Mouse (Mus musculus): ENCODE results near the gene Ufc1. TPM values are rescaled to one million over a fixed set of nuclear protein-coding genes. Genes with fewer than 3 reads are reported as not detected.
A peak's percentile ranks its signal among the peaks of the same experiment; 100 is the strongest.

The Ufc1 gene
- polyA plus RNA-seq, 1 experiment from 2014 or later, result 103 TPM

DNA sequence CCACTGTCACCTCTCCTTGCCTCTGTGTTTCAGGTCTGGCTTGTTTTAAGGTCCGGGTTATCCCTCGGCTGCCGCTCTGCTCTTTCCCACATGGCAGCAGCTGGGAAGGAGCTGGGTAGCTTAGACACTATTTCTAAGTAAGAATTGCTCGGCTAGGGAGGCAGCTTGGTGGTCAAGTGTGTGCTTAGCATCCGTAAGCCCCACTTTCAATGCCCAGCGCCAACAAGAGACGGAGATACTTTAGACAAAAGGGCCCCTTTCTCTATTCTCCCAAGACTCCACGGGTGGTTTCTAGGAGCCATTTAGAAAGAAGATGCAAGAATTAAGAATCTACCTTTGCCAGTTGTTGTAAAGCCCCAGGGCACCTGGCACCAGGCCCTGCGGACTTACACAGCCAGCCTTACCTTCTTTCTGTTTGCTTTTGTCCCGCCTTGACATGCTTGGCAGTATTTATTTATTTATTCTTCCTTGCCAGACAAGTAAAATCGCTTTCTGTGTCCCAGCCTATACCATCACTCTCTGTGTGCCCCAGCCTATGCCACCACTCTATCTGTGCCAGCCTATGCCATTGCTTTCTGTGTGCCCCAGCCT is 19.6 kb downstream of the Ufc1 start:
- H3K27ac ChIP-seq (ENCODE audit: low read length), result no peak overlapping the region
- peaks cover 14% of the 10 kb centered on the region for H3K4me1 ChIP-seq (ENCODE audit: control insufficient read depth, insufficient read depth, low read length)
- peaks cover 37% of the 10 kb centered on the region for H3K36me3 ChIP-seq (ENCODE audit: control insufficient read depth, insufficient read depth, low read length)
- H3K4me2 ChIP-seq (ENCODE audit: low read depth, low read length), result no peak overlapping the region
- no peak for ATAC-seq
- H3K9ac ChIP-seq (ENCODE audit: low read depth, low read length), result no peak overlapping the region
- H3K27me3 ChIP-seq (replicated peaks; ENCODE audit: control insufficient read depth, insufficient read depth, low read length), result no peaks in the 10 kb centered on the region
- H3K9me3 ChIP-seq (ENCODE audit: control insufficient read depth, low read length), result no peaks in the 10 kb centered on the region
- no peak overlapping the region for H3K4me3 ChIP-seq (ENCODE audit: low read length)
- 82% methylated on average over 11 of the region's 11 CpGs for WGBS

DNA sequence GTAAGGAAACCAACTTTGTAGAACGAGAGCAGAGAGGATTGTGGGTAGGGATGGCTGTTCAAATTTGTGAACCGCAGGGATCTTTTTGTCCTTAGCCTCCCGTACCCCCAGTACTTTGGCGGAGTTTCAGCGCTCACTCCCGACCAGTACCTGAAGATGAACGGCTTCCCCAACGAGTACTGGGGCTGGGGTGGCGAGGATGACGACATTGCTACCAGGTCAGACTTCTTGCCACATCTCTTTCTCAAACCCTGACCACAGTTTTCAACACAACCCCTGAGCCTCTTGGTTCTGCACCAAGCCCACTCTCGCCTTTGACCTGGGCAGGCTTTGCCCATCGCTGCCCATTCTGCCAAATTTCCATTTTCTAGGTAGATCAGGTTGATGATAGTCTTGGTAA is 20.7 kb downstream of the Ufc1 start:
- Histone ChIP-seq H3K27me3 (replicated peaks; ENCODE audit: control insufficient read depth, insufficient read depth, low read length) (no peaks in the 10 kb centered on the region), H3K9ac (ENCODE audit: low read depth, low read length) (no peak overlapping the region), H3K36me3 (ENCODE audit: control insufficient read depth, insufficient read depth, low read length) (peaks cover 37% of the 10 kb centered on the region), H3K4me3 (ENCODE audit: low read length) (no peak overlapping the region), H3K27ac (ENCODE audit: low read length) (no peak overlapping the region), H3K4me2 (ENCODE audit: low read depth, low read length) (no peak overlapping the region), H3K4me1 (ENCODE audit: control insufficient read depth, insufficient read depth, low read length) (peaks cover 9% of the 10 kb centered on the region), H3K9me3 (ENCODE audit: control insufficient read depth, low read length) (no peaks in the 10 kb centered on the region)
- no peak for ATAC-seq
- 93% methylated on average over 12 of the region's 12 CpGs for WGBS

DNA sequence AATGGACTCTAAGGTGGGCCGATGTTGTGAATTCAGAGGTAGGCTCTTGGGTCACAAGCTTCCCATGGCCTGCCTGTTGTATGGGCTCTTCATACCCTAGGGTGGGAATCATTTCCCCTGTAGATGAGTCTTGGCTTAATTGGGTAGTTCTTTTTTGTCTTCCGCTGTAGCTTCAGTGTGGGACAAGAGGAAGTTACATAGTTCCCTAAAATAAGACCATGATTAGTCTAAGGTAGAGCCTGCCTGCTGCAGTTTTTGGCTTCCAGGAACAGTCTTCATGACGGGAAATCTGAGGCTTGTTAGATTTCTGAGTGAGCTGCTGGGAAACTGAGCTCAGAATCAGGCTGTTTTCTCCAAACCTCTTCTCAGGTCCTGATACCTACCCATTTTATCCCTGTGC is 22.7 kb downstream of the Ufc1 start:
- Histone ChIP-seq H3K9me3 (ENCODE audit: control insufficient read depth, low read length) (no peaks in the 10 kb centered on the region), H3K4me1 (ENCODE audit: control insufficient read depth, insufficient read depth, low read length) (peaks cover 9% of the 10 kb centered on the region), H3K36me3 (ENCODE audit: control insufficient read depth, insufficient read depth, low read length) (peaks cover 30% of the 10 kb centered on the region), H3K27ac (ENCODE audit: low read length) (no peak overlapping the region), H3K27me3 (replicated peaks; ENCODE audit: control insufficient read depth, insufficient read depth, low read length) (no peaks in the 10 kb centered on the region), H3K9ac (ENCODE audit: low read depth, low read length) (no peak overlapping the region), H3K4me3 (ENCODE audit: low read length) (no peak overlapping the region), H3K4me2 (ENCODE audit: low read depth, low read length) (no peak overlapping the region)
- ATAC-seq, result no peak
- 91% methylated on average over 3 of the region's 3 CpGs for WGBS

DNA sequence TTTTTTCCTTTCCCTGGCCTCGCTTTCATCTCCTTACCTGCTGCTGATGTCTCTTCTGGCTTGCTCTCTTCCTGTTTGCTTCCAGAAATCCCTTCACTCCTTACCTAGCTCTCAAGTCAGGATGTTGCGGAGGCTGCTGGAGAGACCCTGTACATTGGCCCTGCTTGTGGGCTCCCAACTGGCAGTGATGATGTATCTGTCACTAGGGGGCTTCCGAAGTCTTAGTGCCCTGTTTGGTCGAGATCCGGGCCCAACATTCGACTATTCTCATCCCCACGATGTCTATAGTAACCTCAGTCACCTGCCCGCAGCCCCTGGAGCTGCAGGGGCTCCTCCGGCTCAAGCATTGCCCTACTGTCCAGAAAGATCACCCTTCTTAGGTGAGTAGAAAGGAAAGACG is 23.2 kb downstream of the Ufc1 start:
- ATAC-seq, result no peak
- WGBS, result 68% methylated on average over 10 of the region's 10 CpGs
- no peak overlapping the region for H3K27ac ChIP-seq (ENCODE audit: low read length)
- peak overlapping the region; percentile 93; the same call in 1 of the 2 replicates for H3K4me2 ChIP-seq (ENCODE audit: low read depth, low read length)
- H3K4me1 ChIP-seq (ENCODE audit: control insufficient read depth, insufficient read depth, low read length), result peaks cover 9% of the 10 kb centered on the region
- H3K27me3 ChIP-seq (replicated peaks; ENCODE audit: control insufficient read depth, insufficient read depth, low read length), result no peaks in the 10 kb centered on the region
- H3K4me3 ChIP-seq (ENCODE audit: low read length), result no peak overlapping the region
- H3K36me3 ChIP-seq (ENCODE audit: control insufficient read depth, insufficient read depth, low read length), result peaks cover 25% of the 10 kb centered on the region
- no peaks in the 10 kb centered on the region for H3K9me3 ChIP-seq (ENCODE audit: control insufficient read depth, low read length)
- H3K9ac ChIP-seq (ENCODE audit: low read depth, low read length), result no peak overlapping the region

DNA sequence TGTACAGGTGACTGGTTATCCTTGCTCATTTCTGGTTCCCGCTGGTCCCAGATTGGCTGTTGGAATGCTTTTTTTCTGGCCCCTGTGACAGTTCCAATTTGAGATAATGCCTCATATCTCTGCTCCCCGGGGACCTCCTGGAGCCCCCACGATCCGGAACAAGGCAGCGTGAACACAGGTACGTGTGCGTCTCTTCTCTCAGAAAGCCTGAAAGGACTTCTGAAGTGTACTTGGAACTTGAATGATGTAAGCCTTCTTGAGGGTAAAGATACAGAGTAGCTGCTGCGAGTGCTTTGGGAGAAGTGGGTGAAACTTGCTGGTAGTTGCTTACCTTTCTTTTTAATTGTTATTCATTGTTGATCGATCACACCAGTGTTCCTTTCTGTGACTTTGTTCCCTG is 23.6 kb downstream of the Ufc1 start:
- peaks cover 9% of the 10 kb centered on the region for H3K4me1 ChIP-seq (ENCODE audit: control insufficient read depth, insufficient read depth, low read length)
- no peak overlapping the region for H3K27ac ChIP-seq (ENCODE audit: low read length)
- 38% methylated on average over 9 of the region's 9 CpGs for WGBS
- peaks cover 22% of the 10 kb centered on the region for H3K36me3 ChIP-seq (ENCODE audit: control insufficient read depth, insufficient read depth, low read length)
- ATAC-seq, result no peak
- no peaks in the 10 kb centered on the region for H3K27me3 ChIP-seq (replicated peaks; ENCODE audit: control insufficient read depth, insufficient read depth, low read length)
- H3K9me3 ChIP-seq (ENCODE audit: control insufficient read depth, low read length), result no peaks in the 10 kb centered on the region
- H3K4me2 ChIP-seq (ENCODE audit: low read depth, low read length), result peak overlapping the region; percentile 93
- peak overlapping the region; percentile 83 for H3K4me3 ChIP-seq (ENCODE audit: low read length)
- H3K9ac ChIP-seq (ENCODE audit: low read depth, low read length), result peak overlapping the region; percentile 82

DNA sequence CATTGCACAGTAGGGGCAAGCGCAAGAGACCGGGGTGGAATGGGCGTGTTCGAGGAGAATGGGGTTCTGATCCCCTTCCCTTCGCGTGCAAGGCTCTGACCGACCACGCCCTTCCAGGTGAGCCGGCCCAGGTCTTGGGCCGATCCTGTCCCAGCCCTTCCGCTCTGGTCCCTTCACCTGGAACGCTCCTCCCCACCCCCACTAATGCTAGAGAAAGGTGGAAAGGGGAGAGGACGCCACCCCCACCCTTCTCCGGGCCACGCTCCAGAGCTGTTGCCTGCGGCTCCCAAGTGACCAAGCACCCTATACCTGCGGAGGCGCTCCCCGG is 24.3 kb downstream of the Ufc1 start:
- WGBS, result 0% methylated on average over 18 of the region's 19 CpGs
- peak overlapping the region; percentile 82 for H3K9ac ChIP-seq (ENCODE audit: low read depth, low read length)
- peaks cover 9% of the 10 kb centered on the region for H3K4me1 ChIP-seq (ENCODE audit: control insufficient read depth, insufficient read depth, low read length)

DNA sequence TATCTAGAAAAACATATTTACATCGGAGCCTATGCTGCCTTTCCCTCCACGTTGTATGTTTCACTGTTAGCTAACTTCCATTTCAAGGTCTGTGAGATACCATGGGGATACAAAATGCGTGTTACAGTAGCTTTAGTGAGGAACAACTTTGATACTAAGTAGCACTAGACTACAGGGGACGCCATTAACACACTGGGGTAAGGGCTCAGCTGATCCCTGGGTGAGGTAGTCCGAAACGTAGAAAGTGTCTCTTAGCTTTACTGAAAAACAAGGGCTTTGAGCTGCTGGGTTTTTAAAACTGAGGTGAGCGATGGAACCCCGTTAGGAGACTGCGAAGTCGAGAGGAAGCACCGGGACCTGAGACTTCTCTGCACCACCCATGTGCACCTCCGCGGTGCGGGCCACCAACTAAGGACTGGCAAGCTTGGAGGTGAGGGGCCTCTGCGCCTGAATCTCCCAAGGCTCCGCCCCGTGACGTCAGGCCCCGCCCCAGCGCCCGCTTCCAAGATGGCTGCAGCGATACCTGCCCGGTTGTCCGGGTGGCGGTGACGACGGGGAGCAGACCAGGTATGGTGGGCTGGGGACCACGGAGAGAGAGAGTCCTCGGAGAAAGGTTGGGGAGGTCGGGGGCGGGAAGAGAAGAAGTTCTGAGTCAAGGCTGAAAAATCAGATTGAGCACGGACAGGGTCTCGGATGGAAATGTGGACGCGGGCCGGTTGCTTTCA is 24.8 kb downstream of the Ufc1 start, which contains the start of gene B4galt3:
B4galt3 (plus strand) TSS at position 481 of the 725 bp plus-strand sequence.
- Histone ChIP-seq H3K27ac (ENCODE audit: low read length) (peak within 1 kb of the TSS; percentile 57), H3K4me2 (ENCODE audit: low read depth, low read length) (peak within 1 kb of the TSS; percentile 93), H3K4me1 (ENCODE audit: control insufficient read depth, insufficient read depth, low read length) (peaks cover 9% of the 10 kb centered on the region), H3K36me3 (ENCODE audit: control insufficient read depth, insufficient read depth, low read length) (0 out of 2 replicates have a peak, but pooled peaks cover 11% of the 10 kb centered on the region), H3K27me3 (replicated peaks; ENCODE audit: control insufficient read depth, insufficient read depth, low read length) (no peaks in the 10 kb centered on the region), H3K4me3 (ENCODE audit: low read length) (peak within 1 kb of the TSS; percentile 83), H3K9me3 (ENCODE audit: control insufficient read depth, low read length) (no peaks in the 10 kb centered on the region), H3K9ac (ENCODE audit: low read depth, low read length) (peak within 1 kb of the TSS; percentile 82)
- 3% methylated on average over 36 of the region's 36 CpGs for WGBS
- ATAC-seq, result peak; percentile 97

More for the DNA sequence above, 24.3 kb downstream of the Ufc1 start:
- H3K4me3 ChIP-seq (ENCODE audit: low read length), result peak overlapping the region; percentile 83
- H3K9me3 ChIP-seq (ENCODE audit: control insufficient read depth, low read length), result no peaks in the 10 kb centered on the region
- H3K27ac ChIP-seq (ENCODE audit: low read length), result peak overlapping the region; percentile 53
- H3K36me3 ChIP-seq (ENCODE audit: control insufficient read depth, insufficient read depth, low read length), result peaks cover 16% of the 10 kb centered on the region; the same call in 1 of the 2 replicates
- H3K27me3 ChIP-seq (replicated peaks; ENCODE audit: control insufficient read depth, insufficient read depth, low read length), result no peaks in the 10 kb centered on the region
- peak overlapping the region; percentile 93 for H3K4me2 ChIP-seq (ENCODE audit: low read depth, low read length)
- peak; percentile 88 for ATAC-seq

DNA sequence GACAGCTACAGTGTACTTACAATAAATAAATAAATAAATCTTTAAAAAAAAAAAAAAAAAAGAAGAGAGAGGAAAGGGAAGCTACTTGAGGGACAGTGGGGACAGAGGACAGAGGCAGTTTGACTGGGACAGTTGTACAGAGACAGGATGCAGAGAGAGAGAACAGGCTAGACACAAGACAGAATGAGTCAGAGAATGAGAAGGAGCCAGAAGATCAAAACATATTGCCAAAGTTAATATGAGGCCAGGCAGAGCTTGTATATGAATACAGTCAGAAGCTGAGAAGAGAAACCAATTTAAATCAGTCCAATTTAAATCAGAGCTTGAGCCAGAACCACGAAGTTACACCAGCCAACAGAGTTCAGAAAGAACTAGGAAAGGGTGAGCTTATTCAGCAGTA is 26.5 kb downstream of the Ufc1 start:
- 0 out of 2 replicates have a peak, but pooled peaks cover 5% of the 10 kb centered on the region for H3K36me3 ChIP-seq (ENCODE audit: control insufficient read depth, insufficient read depth, low read length)
- H3K4me3 ChIP-seq (ENCODE audit: low read length), result no peak overlapping the region
- H3K27me3 ChIP-seq (replicated peaks; ENCODE audit: control insufficient read depth, insufficient read depth, low read length), result no peaks in the 10 kb centered on the region
- WGBS, result 71% methylated on average over 1 of the region's 1 CpGs
- H3K4me2 ChIP-seq (ENCODE audit: low read depth, low read length), result no peak overlapping the region
- H3K27ac ChIP-seq (ENCODE audit: low read length), result no peak overlapping the region
- no peak overlapping the region for H3K9ac ChIP-seq (ENCODE audit: low read depth, low read length)
- peaks cover 13% of the 10 kb centered on the region for H3K4me1 ChIP-seq (ENCODE audit: control insufficient read depth, insufficient read depth, low read length)
- H3K9me3 ChIP-seq (ENCODE audit: control insufficient read depth, low read length), result no peaks in the 10 kb centered on the region
- no peak for ATAC-seq

DNA sequence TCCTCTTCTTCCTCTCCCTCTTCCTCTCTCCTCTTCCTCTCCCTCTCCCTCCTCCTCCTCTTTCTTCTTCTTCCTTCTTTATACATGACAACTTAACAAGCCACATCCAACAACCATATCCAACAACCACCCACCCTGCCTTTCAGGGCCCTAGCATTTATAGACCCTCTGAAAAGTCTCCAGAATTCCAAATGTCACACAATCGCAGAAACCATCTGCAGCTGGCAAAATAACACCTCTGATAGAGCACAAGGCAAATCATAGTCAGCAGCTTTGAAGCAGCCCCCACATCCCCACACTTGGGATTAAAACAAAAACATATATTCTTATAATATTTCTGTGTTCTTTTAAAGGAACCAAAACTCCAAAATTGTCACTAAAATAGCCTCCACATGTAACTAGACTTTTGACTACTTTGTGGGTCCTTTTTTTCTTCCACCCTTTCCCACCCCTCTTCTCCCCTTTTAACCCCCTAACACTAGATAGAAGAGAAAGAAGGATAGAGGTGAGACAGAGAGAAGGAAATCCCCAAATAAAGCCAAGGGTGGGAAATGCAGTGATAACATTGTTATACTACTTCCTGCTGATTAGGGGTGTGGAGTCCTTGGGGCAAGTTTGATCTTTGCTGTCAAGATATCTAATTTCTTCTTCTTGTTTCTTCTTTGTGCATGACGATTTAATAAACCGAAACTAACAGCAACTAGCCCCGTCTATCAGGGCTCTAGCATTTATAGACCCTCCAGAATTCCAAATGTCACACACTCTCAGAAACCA is 28.7 kb downstream of the Ufc1 start:
- Histone ChIP-seq H3K27me3 (replicated peaks; ENCODE audit: control insufficient read depth, insufficient read depth, low read length) (no peaks in the 10 kb centered on the region), H3K9me3 (ENCODE audit: control insufficient read depth, low read length) (no peaks in the 10 kb centered on the region), H3K36me3 (ENCODE audit: control insufficient read depth, insufficient read depth, low read length) (no peaks in the 10 kb centered on the region), H3K4me1 (ENCODE audit: control insufficient read depth, insufficient read depth, low read length) (peaks cover 16% of the 10 kb centered on the region), H3K9ac (ENCODE audit: low read depth, low read length) (no peak overlapping the region), H3K27ac (ENCODE audit: low read length) (no peak overlapping the region), H3K4me3 (ENCODE audit: low read length) (no peak overlapping the region), H3K4me2 (ENCODE audit: low read depth, low read length) (no peak overlapping the region)
- WGBS, result 54% methylated on average over 4 of the region's 4 CpGs
- ATAC-seq, result no peak

All from intestine, embryonic 16.5 days (tissue).